Mouse (Mus musculus) left cerebral cortex, adult 6 months (tissue): ENCODE results near the gene Cacnb4. TPM values are rescaled to one million over a fixed set of nuclear protein-coding genes. Genes with fewer than 3 reads are reported as not detected.

Experiments used
- long read RNA-seq, 2 experiments: library from polyadenylated mRNA; unstranded; transcript quantifications; one replicate each; pipeline ENCODE4 v2.0.0; 2019 to 2020
- polyA plus RNA-seq: library from polyadenylated mRNA; unstranded; fragments of <200 nt; fragmentation: Nextera tagmentation; gene quantifications from 2 replicates; pipeline ENCODE4 v1.2.3, GENCODE M21; 2021

Cacnb4 gene
- polyA plus RNA-seq, result 55.8 and 73.8 TPM in 2 replicates
- long read RNA-seq, experiment 1, full-length matches to known transcripts, result 192 of 443 reads
- long read RNA-seq, experiment 1, partial matches to known transcripts, result 22 of 443 reads
- long read RNA-seq, experiment 1, other reads (novel, unspliced or antisense), result 229 of 443 reads
- long read RNA-seq, experiment 2, full-length matches to known transcripts, result 35 of 168 reads
- long read RNA-seq, experiment 2, partial matches to known transcripts, result 25 of 168 reads
- long read RNA-seq, experiment 2, other reads (novel, unspliced or antisense), result 108 of 168 reads

GRCm38 (mm10) chr2:52676023-52676912, at the start of gene Cacnb4:
TSS of gene Cacnb4 (minus strand) at chr2:52676831.

GRCm38 (mm10) chr2:52424747-52425522, 251.7 kb downstream of the Cacnb4 start, which contains the start of gene Arl5a:
TSS of gene Arl5a (minus strand) at chr2:52424901.

GRCm38 (mm10) chr2:52378448-52378804, 298.2 kb downstream of the Cacnb4 start, which contains the start of gene Neb:
TSS of gene Neb (minus strand) at chr2:52378474.

Other genes with a start within 250 kb of the Cacnb4 start
- gene Stam2, start 65.5 kb upstream of the Cacnb4 start, polyA plus RNA-seq, result 6.9 and 8.5 TPM in 2 replicates
- 2.4 and 3.5 TPM in 2 replicates for gene Fmnl2, start 181.0 kb upstream of the Cacnb4 start, polyA plus RNA-seq